Mouse (Mus musculus): ENCODE results near the gene Trim10. TPM values are rescaled to one million over a fixed set of nuclear protein-coding genes. Genes with fewer than 3 reads are reported as not detected.

The Trim10 gene
- polyA plus RNA-seq, 1 experiment from 2014 or later = 227 TPM

GRCm38 (mm10) chr17:36897065-36897464 lies 27.7 kb downstream of the Trim10 start:
- Histone ChIP-seq H3K27me3 (replicated peaks) (peaks cover 41% of the 10 kb centered on the region), H3K9me3 (replicated peaks) (no peaks in the 10 kb centered on the region), H3K4me1 (peaks cover 8% of the 10 kb centered on the region; the same call in 1 of the 2 replicates), H3K4me3 (no peak overlapping the region), H3K4me2 (no peak overlapping the region), H3K9ac (no peak overlapping the region), H3K36me3 (no peaks in the 10 kb centered on the region), H3K27ac (no peak overlapping the region)
- no peak for ATAC-seq

GRCm38 (mm10) chr17:36897552-36898205 lies 28.3 kb downstream of the Trim10 start, which contains the start of gene Trim31:
TSS of gene Trim31 (plus strand) at chr17:36898118.
- H3K27ac ChIP-seq = no peak within 1 kb of the TSS
- H3K36me3 ChIP-seq = no peaks in the 10 kb centered on the region
- H3K4me2 ChIP-seq = no peak within 1 kb of the TSS
- peaks cover 8% of the 10 kb centered on the region; the same call in 1 of the 2 replicates for H3K4me1 ChIP-seq
- ATAC-seq = no peak
- no peak within 1 kb of the TSS for H3K9ac ChIP-seq
- no peak within 1 kb of the TSS for H3K4me3 ChIP-seq
- no peaks in the 10 kb centered on the region for H3K9me3 ChIP-seq (replicated peaks)
- 43% methylated on average over 6 of the region's 6 CpGs for WGBS (ENCODE audit: insufficient replicate concordance)
- H3K27me3 ChIP-seq (replicated peaks) = peaks cover 38% of the 10 kb centered on the region

- H3K4me2 ChIP-seq = no peak overlapping the region
- no peak overlapping the region for H3K9ac ChIP-seq
- no peaks in the 10 kb centered on the region for H3K9me3 ChIP-seq (replicated peaks)
- peaks cover 39% of the 10 kb centered on the region for H3K27me3 ChIP-seq (replicated peaks)
- no peak overlapping the region for H3K4me3 ChIP-seq
- no peak overlapping the region for H3K27ac ChIP-seq
- no peak for ATAC-seq
- no peaks in the 10 kb centered on the region for H3K4me1 ChIP-seq
- WGBS (ENCODE audit: insufficient replicate concordance) = 60% methylated on average over 4 of the region's 4 CpGs
- H3K36me3 ChIP-seq = no peaks in the 10 kb centered on the region
Measured at GRCm38 (mm10) chr17:36899376-36899775, 30.0 kb downstream of the Trim10 start.

GRCm38 (mm10) chr17:36900001-36900400 lies 30.6 kb downstream of the Trim10 start:
- Histone ChIP-seq H3K9ac (no peak overlapping the region), H3K27me3 (replicated peaks) (peaks cover 34% of the 10 kb centered on the region), H3K4me1 (no peaks in the 10 kb centered on the region), H3K27ac (no peak overlapping the region), H3K4me2 (no peak overlapping the region), H3K36me3 (no peaks in the 10 kb centered on the region), H3K4me3 (no peak overlapping the region), H3K9me3 (replicated peaks) (no peaks in the 10 kb centered on the region)
- WGBS (ENCODE audit: insufficient replicate concordance) = 68% methylated on average over 5 of the region's 5 CpGs
- no peak for ATAC-seq

GRCm38 (mm10) chr17:36900691-36901090 lies 31.3 kb downstream of the Trim10 start:
- Histone ChIP-seq H3K4me2 (no peak overlapping the region), H3K27ac (no peak overlapping the region)
- WGBS (ENCODE audit: insufficient replicate concordance) = 26% methylated on average over 1 of the region's 1 CpGs

GRCm38 (mm10) chr17:36903651-36904050 lies 34.3 kb downstream of the Trim10 start:
- Histone ChIP-seq H3K4me3 (no peak overlapping the region), H3K27ac (no peak overlapping the region), H3K4me1 (no peaks in the 10 kb centered on the region), H3K9me3 (replicated peaks) (no peaks in the 10 kb centered on the region), H3K9ac (no peak overlapping the region), H3K4me2 (no peak overlapping the region), H3K36me3 (no peaks in the 10 kb centered on the region), H3K27me3 (replicated peaks) (peaks cover 38% of the 10 kb centered on the region)
- 40% methylated on average over 3 of the region's 3 CpGs for WGBS (ENCODE audit: insufficient replicate concordance)
- ATAC-seq = no peak

More at GRCm38 (mm10) chr17:36900691-36901090, 31.3 kb downstream of the Trim10 start:
- Histone ChIP-seq H3K9me3 (replicated peaks) (no peaks in the 10 kb centered on the region), H3K9ac (no peak overlapping the region), H3K4me3 (no peak overlapping the region), H3K4me1 (no peaks in the 10 kb centered on the region), H3K36me3 (no peaks in the 10 kb centered on the region), H3K27me3 (replicated peaks) (peaks cover 40% of the 10 kb centered on the region)
- no peak for ATAC-seq

GRCm38 (mm10) chr17:36908235-36908634 lies 38.9 kb downstream of the Trim10 start:
- WGBS (ENCODE audit: insufficient replicate concordance) = 34% methylated on average over 1 of the region's 1 CpGs
- H3K27ac ChIP-seq = no peak overlapping the region
- ATAC-seq = no peak
- H3K4me3 ChIP-seq = no peak overlapping the region
- no peak overlapping the region for H3K9ac ChIP-seq
- no peak overlapping the region for H3K4me2 ChIP-seq
- no peaks in the 10 kb centered on the region for H3K36me3 ChIP-seq
- no peaks in the 10 kb centered on the region for H3K9me3 ChIP-seq (replicated peaks)
- H3K4me1 ChIP-seq = no peaks in the 10 kb centered on the region
- H3K27me3 ChIP-seq (replicated peaks) = peaks cover 44% of the 10 kb centered on the region

- H3K4me1 ChIP-seq = no peaks in the 10 kb centered on the region
- no peak overlapping the region for H3K27ac ChIP-seq
- H3K4me3 ChIP-seq = no peak overlapping the region
- ATAC-seq = no peak
- H3K36me3 ChIP-seq = no peaks in the 10 kb centered on the region
- no peak overlapping the region for H3K4me2 ChIP-seq
- H3K27me3 ChIP-seq (replicated peaks) = peaks cover 43% of the 10 kb centered on the region
- H3K9me3 ChIP-seq (replicated peaks) = no peaks in the 10 kb centered on the region
- 36% methylated on average over 4 of the region's 4 CpGs for WGBS (ENCODE audit: insufficient replicate concordance)
- no peak overlapping the region for H3K9ac ChIP-seq
Measured at GRCm38 (mm10) chr17:36909802-36910201, 40.4 kb downstream of the Trim10 start.

GRCm38 (mm10) chr17:36912031-36912430 lies 42.7 kb downstream of the Trim10 start:
- Histone ChIP-seq H3K4me2 (no peak overlapping the region), H3K9me3 (replicated peaks) (no peaks in the 10 kb centered on the region), H3K4me1 (no peaks in the 10 kb centered on the region), H3K9ac (no peak overlapping the region), H3K27me3 (replicated peaks) (peaks cover 40% of the 10 kb centered on the region), H3K36me3 (no peaks in the 10 kb centered on the region), H3K27ac (no peak overlapping the region), H3K4me3 (no peak overlapping the region)
- WGBS (ENCODE audit: insufficient replicate concordance) = 54% methylated on average over 2 of the region's 2 CpGs
- no peak for ATAC-seq

GRCm38 (mm10) chr17:36914108-36914507 lies 44.7 kb downstream of the Trim10 start:
- peaks cover 25% of the 10 kb centered on the region for H3K27me3 ChIP-seq (replicated peaks)
- H3K9ac ChIP-seq = no peak overlapping the region
- no peak overlapping the region for H3K4me2 ChIP-seq
- no peaks in the 10 kb centered on the region for H3K4me1 ChIP-seq
- H3K27ac ChIP-seq = no peak overlapping the region
- H3K9me3 ChIP-seq (replicated peaks) = no peaks in the 10 kb centered on the region
- no peaks in the 10 kb centered on the region for H3K36me3 ChIP-seq
- no peak for ATAC-seq
- no peak overlapping the region for H3K4me3 ChIP-seq
- 13% methylated on average over 2 of the region's 2 CpGs for WGBS (ENCODE audit: insufficient replicate concordance)

- H3K4me2 ChIP-seq = no peak overlapping the region
- no peak overlapping the region for H3K4me3 ChIP-seq
- H3K36me3 ChIP-seq = no peaks in the 10 kb centered on the region
- no peaks in the 10 kb centered on the region for H3K4me1 ChIP-seq
- H3K27me3 ChIP-seq (replicated peaks) = peaks cover 20% of the 10 kb centered on the region
- no peak for ATAC-seq
- no peak overlapping the region for H3K9ac ChIP-seq
- H3K9me3 ChIP-seq (replicated peaks) = no peaks in the 10 kb centered on the region
- H3K27ac ChIP-seq = no peak overlapping the region
- 9% methylated on average over 9 of the region's 9 CpGs for whole genome bisulfite sequencing (ENCODE audit: insufficient replicate concordance)
Measured at GRCm38 (mm10) chr17:36915076-36915475, 45.7 kb downstream of the Trim10 start.

- H3K27ac ChIP-seq = no peak overlapping the region
- H3K4me2 ChIP-seq = no peak overlapping the region
- no peak overlapping the region for H3K9ac ChIP-seq
- no peaks in the 10 kb centered on the region for H3K36me3 ChIP-seq
- ATAC-seq = no peak
- WGBS (ENCODE audit: insufficient replicate concordance) = 43% methylated on average over 15 of the region's 15 CpGs
- H3K9me3 ChIP-seq (replicated peaks) = no peaks in the 10 kb centered on the region
- H3K27me3 ChIP-seq (replicated peaks) = peaks cover 17% of the 10 kb centered on the region; the same call in 1 of the 2 replicates
- no peak overlapping the region for H3K4me3 ChIP-seq
- no peaks in the 10 kb centered on the region for H3K4me1 ChIP-seq
Measured at GRCm38 (mm10) chr17:36920239-36920638, 50.9 kb downstream of the Trim10 start.

GRCm38 (mm10) chr17:36922715-36923114 lies 53.3 kb downstream of the Trim10 start:
- no peak overlapping the region for H3K4me2 ChIP-seq
- no peak for ATAC-seq
- WGBS (ENCODE audit: insufficient replicate concordance) = 59% methylated on average over 4 of the region's 4 CpGs
- H3K4me3 ChIP-seq = no peak overlapping the region
- H3K27me3 ChIP-seq (replicated peaks) = peaks cover 10% of the 10 kb centered on the region; the same call in 1 of the 2 replicates
- no peaks in the 10 kb centered on the region for H3K36me3 ChIP-seq
- H3K9me3 ChIP-seq (replicated peaks) = no peaks in the 10 kb centered on the region
- H3K27ac ChIP-seq = no peak overlapping the region
- H3K9ac ChIP-seq = no peak overlapping the region
- H3K4me1 ChIP-seq = no peaks in the 10 kb centered on the region
